Mouse (Mus musculus) adrenal gland (tissue): ENCODE measurements around the gene Aplf.

Source experiments
- intact Hi-C: fragments of 180-260 bp; cut with DNase I; formaldehyde crosslinking; loops from one replicate; pipeline ENCODE4 v1.15.1; 2025
- long read RNA-seq, 2 experiments: library from polyadenylated mRNA; unstranded; transcript quantifications; one replicate each; pipeline ENCODE4 v2.0.0; 2020; ENCODE audit warnings: borderline replicate concordance in 1 of 2; ENCODE audit not compliant: insufficient replicate concordance in 1 of 2

Gene Aplf
- long read RNA-seq, experiment 1, partial matches to known transcripts = 4 of 6 reads
- long read RNA-seq, experiment 1, other reads (novel, unspliced or antisense) = 2 of 6 reads
- long read RNA-seq, experiment 2, partial matches to known transcripts = 5 of 5 reads
- long read RNA-seq, experiment 2, other reads (novel, unspliced or antisense) = 0 of 5 reads

DNA sequence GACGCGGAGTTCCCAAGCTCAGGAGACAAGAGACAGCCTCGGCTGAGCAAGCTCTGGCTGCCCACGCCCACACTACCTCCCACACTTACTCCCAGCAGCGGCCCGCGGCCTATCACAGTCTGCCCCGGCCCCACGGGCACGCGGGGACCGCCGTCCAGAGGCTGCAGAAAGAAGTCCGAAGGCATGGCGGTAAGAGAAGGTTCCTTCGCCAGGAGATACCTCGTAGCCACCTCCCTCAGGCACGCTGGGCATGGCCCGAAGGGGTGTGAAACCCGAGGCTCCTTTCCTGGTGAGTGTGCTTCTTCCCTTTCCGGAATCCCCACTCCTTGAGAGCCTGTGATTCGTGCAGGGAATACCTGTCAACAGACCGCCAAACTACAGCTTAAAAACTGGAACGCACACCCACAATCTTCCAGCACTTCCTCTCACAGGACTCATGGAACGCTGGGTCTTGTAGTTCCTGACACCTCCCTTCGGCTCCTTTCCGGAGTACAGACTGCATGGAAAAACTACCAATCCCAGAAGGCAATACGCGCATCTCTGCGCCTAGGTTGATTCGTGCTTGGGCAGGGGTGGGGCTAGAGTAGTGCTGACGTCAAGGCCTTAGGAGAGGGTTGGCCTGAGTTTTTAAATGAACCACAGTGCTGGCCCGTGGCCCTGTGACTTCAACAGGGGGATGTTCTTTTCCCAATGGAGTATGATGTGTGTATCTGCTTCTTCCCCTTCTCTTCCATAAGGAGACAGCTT lies at the start of gene Aplf:
TSS of gene Aplf (minus strand) at position 423 of the 747 bp plus-strand sequence.
- intact Hi-C loops = loop anchor here (2.0 kb wide), 1 partner anchor 57 kb away; no protein-coding TSS in a partner anchor

- intact Hi-C loops = no loop called here
Measured at GRCm38 (mm10) chr6:87714091-87714490, 42.1 kb upstream of the Aplf start.

GRCm38 (mm10) chr6:87712311-87712710 lies 40.3 kb upstream of the Aplf start:
- intact Hi-C loops = no loop called here

DNA sequence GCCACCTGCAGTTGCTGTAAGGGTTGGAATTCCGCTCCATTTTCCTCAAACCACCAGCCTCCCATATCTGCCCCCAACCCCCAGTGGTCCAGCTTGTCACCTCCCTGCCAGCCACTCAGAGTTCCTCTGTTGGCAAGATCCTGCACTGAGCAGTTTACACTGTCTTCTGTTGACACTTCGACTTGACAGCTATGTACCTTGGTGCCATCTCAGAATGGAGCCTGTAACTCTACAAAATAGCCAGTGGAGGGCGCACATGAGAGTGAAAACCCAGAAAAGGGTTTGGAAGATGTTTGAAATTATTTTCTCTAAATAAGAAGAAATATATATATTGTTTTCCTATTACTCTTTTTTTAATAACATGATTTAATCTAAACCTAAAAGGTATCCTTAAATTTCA lies 34.3 kb upstream of the Aplf start:
- intact Hi-C loops = no loop called here

DNA sequence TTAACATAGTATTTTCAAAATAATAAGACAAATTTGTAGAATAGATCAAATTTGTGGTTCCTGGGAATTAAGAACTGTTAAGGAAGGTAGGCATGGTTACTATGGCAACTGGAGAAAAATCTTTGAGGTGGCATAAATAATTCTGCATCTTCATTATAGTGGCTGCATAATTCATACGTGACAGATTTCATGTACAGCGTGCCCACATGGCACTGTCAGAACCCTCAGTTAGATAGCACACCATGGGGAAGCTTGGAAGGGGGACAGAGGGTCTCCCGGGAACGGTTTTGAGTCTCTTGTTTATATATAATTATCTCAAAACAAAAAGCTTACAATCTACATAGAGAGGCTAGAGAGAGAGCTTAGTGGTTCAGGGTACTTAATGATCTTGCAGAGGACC lies 24.6 kb upstream of the Aplf start:
- intact Hi-C loops = no loop called here

GRCm38 (mm10) chr6:87695947-87696346 lies 24.0 kb upstream of the Aplf start:
- intact Hi-C loops = no loop called here

- intact Hi-C loops = no loop called here
Measured at GRCm38 (mm10) chr6:87680418-87680817, 8.4 kb upstream of the Aplf start.

DNA sequence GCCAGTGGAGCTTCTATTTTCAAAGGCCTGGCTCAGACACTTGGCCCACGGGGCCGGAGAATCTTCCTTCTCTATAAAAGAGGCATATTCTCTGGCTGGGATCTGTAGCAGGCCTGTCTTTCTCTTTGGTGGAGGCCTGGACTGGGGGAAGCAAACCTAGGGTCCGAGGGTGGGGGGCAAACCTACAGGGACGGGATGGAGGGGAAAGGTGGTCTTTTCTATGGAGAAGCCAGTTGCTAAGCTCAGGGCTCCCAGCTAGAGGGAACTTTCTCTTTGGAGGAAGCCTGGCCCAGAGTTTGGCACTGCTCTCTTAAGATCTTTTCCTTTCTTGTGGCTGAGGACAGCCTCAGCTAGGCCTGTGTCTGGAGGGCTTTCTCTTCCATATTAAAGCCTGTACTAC lies 668 bp upstream of the Aplf start:
- intact Hi-C loops = no loop called here

DNA sequence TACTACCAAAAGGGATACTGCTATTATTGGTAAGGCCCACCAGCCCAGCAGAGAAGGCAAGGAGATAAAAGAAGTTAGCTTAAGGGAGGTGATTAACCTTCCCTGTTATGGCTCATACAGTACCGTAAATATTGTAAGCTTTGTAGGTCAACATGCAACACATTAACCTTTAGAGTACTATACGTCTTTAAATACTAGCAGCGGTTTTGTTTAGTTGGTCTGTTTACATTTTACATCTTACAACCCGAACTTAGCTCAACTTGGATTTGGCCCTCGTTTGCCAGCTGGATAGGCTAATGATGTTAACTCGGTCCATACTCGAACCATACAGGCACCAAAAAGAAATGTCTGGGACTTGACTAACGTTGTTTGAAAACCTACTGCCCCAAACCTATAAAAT lies 640 bp downstream of the Aplf start:
- intact Hi-C loops = loop anchor here (2.0 kb wide), 1 partner anchor 57 kb away; no protein-coding TSS in a partner anchor

DNA sequence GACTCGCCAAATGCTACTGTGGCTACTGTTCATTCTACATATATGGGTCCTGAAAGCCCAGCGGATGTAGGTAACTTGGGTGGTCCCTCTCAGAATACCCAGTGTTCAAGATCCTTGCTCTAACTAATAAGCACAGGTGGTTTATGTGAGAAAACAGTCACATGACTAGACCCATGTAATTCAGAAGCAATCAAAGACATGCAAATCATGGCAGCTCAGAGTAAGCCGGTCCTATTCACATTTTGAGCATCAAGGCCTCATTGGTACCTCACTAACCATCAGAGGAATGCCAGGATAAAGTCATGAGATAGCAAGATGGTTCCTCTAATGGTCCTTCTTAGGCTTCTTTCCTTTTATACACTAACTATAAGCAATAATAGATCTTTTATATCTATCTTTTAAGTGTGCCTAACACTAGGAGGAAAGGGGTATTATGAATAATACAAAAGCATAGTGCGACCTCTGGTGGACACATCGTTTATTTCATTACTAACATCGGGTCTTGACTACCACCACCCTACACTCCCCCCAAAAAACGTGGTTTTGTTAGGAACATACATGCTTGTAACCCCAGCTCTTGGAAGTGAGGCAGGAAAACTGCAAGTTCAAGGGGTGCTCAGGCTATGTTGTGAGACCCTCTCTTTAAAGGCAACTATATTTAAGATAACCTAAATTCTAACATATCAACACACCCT lies 2.0 kb downstream of the Aplf start:
- intact Hi-C loops = loop anchor here (2.0 to 5.0 kb wide), 2 partner anchors 55 to 203 kb away; no protein-coding TSS in a partner anchor

- intact Hi-C loops = loop anchor here (5.0 kb wide), 1 partner anchor 201 kb away; no protein-coding TSS in a partner anchor
Measured at GRCm38 (mm10) chr6:87668733-87669132, 3.3 kb downstream of the Aplf start.

GRCm38 (mm10) chr6:87667804-87668203 lies 4.2 kb downstream of the Aplf start:
- intact Hi-C loops = loop anchor here (5.0 kb wide), 1 partner anchor 201 kb away; no protein-coding TSS in a partner anchor

DNA sequence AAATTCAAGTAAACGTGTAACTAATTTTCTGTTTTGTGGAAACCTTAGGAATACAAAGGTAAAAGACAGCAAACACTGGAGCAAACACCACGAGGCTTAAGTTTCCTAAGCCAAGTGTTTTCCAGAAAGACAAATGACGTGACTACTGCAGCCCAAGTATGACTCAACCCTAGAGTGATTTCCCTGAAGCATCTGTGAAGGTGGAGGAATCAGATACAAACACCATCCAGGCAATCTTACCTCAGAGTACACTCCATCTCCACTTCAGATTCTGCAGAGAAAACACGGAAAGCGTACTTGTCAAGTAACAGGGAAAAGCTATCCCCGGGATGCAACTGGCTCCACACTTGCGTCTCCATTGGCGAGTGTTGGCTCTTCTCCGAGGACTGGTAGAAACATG lies 8.5 kb downstream of the Aplf start:
- intact Hi-C loops = no loop called here

DNA sequence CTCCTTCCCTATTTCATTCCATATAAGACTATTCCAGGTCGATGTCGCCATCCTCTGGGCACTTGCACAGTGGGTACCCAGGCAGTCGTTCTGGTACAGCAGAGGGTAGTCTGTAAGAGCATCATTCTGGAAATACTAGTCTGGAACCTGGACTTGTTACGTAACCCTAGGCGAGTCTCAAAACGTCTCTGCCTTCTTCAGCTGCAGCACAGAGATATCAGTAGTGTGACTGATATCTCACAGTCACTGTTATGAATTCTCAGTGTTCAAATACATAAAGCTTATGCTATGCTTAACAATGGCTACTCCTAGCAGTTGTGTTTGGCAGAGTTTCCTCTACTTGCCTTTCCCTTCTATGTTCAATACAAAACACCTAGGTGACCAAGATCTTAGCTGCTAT lies 9.8 kb downstream of the Aplf start:
- intact Hi-C loops = no loop called here

GRCm38 (mm10) chr6:87661707-87662106 lies 10.3 kb downstream of the Aplf start:
- intact Hi-C loops = no loop called here

DNA sequence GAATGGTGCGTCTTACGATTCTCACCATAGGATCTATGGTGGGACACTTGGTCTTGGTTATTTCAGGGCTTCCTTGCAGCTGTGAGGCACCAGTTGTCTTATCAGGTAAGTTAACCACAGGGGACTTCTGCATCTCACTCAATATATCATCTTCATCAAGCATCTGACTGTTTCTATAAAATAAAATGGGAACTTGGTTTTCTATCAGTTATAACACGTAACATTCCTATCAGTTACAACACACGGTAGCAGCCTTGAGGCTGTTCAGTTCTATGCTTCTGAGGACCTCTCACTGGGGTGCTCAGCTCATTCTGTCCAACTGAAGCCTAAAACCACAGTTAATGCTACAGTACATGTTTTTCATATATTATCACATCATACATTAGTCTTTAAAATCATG lies 13.2 kb downstream of the Aplf start:
- intact Hi-C loops = no loop called here

DNA sequence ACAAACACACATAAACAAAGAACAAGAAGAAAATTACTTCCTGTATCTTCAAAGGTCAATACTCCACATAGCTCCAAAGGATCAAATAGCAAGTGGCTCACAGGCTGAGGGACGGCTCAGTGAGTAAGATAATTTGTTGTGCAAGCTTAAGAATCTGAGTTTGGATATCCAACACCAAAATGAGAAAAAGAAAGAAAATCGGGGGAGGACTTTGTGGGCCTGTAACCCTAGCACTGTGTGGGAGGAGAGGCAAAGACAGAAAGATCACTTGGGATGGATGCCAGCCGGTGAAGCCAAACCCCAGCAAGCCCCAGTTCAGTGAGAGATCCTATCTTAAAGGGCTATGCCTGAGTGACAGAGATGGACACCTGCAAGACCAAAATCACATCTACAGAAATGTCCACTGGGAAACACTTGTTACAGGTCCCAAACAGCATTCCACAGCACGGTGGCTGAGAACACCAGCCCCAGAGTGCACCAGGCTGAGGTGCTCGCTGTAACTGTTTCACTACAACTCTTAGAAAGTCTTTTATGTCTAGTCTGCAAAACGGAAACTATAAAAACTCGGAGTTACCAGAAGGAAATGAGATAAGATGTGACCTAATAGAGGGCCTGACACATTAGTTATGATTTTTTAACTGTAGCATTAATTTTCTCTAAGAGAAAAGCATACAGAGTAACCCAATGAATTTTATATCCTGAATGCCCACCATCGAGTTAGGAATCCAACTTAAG lies 17.9 kb downstream of the Aplf start:
- intact Hi-C loops = no loop called here

DNA sequence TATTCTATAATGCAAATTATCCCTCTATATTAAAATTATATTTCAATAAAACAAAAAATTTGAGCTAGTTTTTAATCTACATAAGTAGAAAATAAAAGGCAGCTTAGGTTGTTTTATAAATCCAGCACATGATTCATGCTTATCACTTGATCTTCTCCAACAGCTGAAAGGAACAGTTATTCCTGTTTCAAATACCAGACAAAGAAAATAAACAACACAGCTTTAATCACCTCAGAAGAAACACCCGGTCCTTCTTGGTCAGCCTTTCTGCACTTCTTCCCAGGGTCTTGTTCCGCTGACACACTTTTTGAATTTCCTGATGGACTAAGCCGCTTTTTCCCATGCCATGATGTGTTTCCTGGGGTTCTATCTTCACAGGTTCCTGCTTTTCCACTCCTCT lies 18.5 kb downstream of the Aplf start:
- intact Hi-C loops = no loop called here

GRCm38 (mm10) chr6:87652670-87653069 lies 19.3 kb downstream of the Aplf start:
- intact Hi-C loops = no loop called here

- intact Hi-C loops = no loop called here
Measured at GRCm38 (mm10) chr6:87651787-87652186, 20.2 kb downstream of the Aplf start.

DNA sequence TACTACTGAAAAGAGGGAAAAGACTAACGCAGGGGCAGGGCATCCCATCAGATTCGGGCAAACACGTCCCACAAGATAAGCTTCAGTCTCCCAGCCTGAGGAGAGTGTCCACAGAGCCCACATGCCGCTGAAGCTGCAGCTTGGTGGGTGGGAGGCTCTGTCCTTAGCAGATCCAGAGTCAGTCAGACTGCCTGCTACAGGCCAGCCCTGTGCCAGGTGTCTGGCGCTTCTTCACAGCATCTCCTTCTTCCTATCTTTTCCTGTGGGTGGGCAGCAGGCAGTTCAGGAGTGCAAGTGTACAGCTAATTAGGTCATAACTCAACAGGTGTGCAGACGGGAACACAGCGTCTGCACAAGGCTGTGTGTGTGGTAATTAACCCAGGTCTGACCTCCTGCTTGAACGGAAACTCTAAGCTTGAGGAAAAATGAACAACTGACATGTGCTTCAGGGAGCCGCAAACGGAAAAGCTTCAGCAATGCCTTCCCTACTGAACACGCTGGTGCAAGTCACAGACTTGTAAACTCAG lies 33.8 kb downstream of the Aplf start:
- intact Hi-C loops = no loop called here
